Mouse (Mus musculus) frontal cortex, postnatal 25 days (tissue): ENCODE data around the gene Gm8994.

Experiments
- DNase-seq, 2 experiments: peaks; one replicate each; pipeline ENCODE4 v3.0.0; 2022; ENCODE audit warnings: low spot score in 2 of 2

The Gm8994 gene

DNA sequence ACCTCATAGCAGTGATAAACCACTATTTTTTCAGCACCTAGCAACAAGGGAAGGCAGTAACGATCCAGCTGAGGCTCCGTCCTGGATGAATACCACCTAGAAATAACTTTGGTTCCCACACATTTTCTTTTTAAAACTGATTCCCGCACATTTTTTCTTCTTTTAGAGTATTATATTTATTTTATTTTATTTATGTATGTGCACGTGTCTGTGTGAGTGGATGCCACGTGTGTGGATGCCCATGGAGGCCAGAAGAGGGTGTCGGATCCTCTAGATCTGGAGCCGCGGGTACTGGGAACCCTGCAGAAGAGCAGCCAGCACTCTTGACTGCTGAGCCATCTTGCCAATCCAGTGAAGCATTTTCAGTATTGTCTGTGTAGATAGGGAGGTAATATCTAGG is 36.0 kb downstream of the Gm8994 start:
- no peak for DNase-seq

GRCm38 (mm10) chr6:136364008-136364407 is 36.7 kb downstream of the Gm8994 start:
- no peak for DNase-seq

- DNase-seq = peak in 1 of 2 experiments; percentile 25
These were observed 37.2 kb downstream of the Gm8994 start for GRCm38 (mm10) chr6:136364430-136365098.

DNA sequence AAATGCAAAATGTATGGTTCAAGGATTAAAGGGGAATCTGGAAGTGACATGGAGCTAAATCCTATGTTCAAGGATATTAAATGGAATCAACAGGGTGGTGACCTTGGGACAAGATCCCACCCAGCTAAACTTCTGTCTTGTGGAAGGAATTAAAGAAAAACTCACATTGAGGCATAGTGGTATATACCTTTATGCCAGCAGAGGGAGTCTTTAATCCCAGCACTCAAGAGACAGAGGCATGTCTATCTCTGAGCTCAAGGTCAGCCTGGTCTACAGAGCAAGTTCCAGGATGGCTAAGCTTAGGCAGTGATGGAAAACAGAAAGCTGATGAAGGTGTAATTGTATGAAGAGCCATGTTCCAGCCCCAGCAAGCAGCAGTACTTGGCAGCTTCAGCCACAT is 48.8 kb downstream of the Gm8994 start:
- DNase-seq = no peak
